Mouse (Mus musculus) spleen, adult 18-20 months (tissue): ENCODE measurements around the gene Ceacam19.
A peak's percentile ranks its signal among the peaks of the same experiment; 100 is the strongest.

Source experiments
- DNase-seq, 2 experiments: peaks; one replicate each; pipeline ENCODE4 v3.0.0; 2022; ENCODE audit warnings: mixed read lengths in 2 of 2

Gene Ceacam19

DNA sequence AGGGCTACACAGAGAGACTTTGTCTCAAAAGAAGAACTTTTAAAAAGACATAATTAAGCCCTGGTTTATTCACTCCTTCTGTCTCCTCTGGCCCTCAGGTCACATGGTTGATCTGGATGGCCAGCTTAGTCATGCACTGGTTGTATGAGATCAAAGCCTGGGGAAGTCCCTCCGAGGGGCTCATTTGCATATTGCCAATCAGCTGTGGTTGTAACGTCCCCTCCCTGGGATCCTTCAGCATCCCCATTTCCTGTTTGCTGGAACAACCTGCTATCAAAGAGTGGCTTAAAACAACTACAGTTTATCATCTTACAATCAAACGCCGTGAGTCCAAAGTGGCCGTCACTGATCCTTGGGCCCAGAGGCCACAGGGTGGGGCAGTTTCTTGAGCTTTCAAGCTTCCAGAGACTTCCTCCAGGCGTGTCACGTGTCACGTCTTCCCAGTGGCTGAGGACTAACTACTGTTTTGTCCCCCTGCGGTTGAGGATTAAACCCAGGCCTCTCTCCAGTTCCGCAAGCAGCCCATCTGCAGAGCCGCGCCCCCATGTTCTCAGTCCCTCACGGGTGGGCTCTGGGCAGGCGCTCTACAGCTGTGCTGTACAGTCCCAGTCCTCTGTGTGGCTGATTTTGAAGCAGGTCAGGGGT lies 10.9 kb downstream of the Ceacam19 start:
- peak; percentile 59 to 60 for DNase-seq

DNA sequence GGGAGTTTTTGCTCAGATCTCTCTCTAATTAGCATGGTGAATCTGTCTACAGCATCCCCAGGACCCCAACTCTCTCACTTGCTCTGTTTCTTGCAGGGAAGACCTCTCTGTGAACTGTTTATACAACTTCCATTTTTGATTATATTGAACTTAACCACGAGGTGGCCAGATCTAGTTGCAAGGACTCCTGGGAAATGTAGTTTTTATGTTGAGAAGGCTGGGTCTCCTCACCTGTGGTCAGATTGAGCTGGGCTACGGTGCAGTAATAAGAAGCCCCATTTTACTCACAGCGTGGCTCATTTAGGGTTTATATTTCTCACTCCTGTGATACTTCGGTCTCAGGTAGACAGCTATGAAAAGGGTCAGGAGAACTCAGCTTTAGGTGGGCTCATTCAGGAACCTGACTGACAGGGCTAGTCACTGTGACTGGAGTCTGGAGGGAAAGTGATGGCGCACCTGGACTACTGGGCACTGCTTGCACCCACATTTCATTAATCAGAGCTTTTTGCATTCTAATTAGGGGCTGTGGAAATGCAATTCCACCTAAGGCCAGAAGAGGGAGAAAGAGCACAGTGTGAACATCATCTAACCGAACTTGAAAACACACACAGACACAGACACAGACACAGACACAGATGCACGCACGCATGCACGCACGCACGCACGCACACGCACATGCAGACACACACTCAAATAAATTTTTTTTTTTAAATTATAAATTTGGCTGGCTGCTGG lies 11.7 kb downstream of the Ceacam19 start:
- DNase-seq = peak in 1 of 2 experiments; percentile 49

DNA sequence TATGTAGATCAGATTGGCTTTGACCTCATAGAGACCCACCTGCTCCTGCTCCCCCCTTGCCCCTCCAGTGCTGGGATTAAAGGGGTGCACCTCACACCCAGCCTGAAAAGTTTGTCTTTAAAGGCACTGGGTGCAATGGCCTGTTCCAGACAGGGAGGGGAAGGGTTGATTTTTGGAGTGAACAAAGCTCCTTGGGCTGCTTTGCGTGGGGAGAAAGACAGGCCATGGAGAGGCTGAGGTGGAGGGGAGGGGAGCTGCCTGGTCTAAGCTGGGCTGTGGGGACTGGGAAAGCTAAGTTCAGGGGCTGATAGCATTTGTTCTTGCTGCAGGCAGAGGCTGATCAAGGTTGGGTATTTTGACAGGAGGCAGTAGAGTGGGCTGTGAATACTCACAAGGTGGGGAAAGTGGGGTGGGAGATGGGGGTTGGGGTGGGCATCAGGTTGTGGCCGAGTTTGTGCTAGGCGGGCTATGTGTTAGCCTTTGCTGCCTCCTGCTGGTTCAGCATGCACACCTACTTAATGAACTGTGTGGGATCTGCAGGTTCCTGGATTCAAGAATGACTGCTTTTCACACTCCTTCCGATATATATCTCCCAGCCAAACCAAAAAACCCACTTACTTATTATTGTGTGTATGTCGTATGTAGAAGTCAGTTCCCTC lies 15.7 kb downstream of the Ceacam19 start:
- peak; percentile 40 to 71 for DNase-seq

DNA sequence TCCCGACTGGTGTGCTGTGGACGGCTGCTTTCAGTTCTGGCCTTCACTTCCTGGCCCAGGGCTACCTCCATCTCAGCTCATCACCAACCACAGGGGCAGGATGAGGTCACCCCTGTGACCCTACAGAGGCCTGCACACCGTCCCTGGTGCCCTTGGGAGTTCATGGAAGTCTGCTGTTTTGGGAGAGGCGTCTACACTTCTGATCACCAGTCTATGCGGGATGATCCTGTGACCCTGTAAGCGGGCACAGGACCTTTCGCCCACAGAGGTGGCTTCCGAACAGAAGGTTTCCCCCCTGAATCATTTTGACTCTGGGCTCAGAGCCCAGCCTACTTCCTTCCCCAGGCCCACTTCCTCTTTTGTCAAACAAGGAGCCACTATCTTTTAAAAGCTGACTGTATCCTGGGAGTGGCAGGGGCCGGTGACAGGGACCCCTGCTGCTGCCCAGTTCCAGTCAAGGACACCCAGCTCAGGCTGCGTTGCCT lies 16.6 kb downstream of the Ceacam19 start:
- peak; percentile 62 to 65 for DNase-seq

DNA sequence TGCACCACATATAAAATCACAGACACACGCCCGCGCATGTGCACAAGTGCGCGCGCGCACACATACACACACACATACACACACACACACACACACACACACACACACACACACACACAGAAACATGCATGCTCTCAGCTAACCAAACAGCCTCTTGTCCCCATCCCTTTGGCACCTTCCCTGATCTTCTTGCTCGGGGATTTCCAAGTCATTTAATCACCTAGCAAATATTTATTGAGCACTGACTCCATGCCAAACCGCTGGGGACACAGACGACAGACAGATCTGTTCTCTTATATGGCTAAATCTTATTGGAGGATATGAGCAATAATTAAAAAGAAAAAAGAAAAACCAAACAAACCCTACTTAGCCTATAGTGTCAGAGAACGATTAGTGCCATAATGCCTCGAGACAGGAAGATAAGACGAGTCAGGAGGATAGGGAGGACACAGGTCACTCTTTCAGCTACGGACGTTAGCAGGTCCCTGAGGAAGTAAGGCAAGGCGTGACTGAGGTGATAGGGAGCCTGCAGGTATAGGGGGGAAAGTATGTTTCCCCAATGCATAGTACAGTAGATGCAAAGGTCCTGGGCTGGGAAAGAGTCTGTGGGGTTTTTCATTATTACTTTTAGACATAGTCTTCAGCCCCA lies 19.9 kb downstream of the Ceacam19 start:
- no peak for DNase-seq

DNA sequence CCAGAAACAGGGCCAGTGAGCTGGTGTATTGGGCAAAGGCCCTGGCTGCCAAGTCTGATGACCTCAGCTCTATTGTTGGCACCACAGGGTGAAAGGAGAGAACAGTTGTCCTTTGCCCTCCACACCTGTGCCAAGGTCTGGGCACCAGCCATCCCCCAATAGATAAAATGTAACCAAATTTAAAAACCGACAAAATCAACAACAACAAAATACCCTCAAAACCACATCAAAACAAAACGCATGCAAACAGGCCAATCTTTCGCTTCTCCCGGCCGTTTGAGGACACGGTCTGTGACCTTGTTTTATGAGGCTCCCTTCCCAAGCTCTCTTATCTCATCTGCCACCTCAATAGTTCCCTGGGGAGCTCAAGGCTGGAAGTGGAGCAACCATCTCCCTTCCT lies 21.3 kb downstream of the Ceacam19 start:
- DNase-seq = no peak

DNA sequence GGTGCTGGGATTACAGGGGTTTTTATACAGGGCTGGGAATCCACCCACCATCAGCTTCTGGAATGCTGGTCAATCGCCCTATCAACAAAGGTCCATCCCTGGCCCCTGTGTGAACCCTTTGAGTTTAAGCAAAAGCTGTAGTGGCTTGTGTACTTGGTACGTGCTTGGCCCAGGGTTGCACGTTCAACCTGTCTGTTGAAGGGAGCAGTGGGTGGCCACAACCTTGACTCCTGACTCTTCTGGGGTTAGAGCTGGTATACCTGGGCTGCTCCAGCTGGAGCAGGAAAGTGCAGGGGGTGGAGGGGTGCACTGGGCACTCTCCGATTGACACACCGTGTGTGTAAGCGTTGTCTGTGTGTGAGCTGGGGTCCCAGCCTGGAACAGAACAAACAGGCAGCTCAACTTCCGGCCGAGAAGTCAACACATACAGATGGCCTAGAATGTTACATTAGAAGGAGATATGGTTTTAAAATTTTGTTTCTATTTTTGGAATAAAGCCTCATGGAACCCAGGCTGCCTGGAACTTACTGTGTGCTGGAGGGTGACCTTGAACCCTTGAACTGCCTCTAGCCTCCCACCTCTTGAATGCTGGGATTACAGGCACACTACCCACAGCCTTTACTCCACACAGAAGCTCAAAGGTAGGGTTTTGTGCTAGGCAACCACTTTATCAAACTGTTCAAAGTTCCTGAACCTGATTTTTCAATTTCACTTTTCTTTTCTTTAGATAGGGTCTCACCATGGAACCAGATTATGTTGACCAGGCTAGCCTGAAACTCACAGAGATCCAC lies 22.3 kb downstream of the Ceacam19 start:
- DNase-seq = no peak

DNA sequence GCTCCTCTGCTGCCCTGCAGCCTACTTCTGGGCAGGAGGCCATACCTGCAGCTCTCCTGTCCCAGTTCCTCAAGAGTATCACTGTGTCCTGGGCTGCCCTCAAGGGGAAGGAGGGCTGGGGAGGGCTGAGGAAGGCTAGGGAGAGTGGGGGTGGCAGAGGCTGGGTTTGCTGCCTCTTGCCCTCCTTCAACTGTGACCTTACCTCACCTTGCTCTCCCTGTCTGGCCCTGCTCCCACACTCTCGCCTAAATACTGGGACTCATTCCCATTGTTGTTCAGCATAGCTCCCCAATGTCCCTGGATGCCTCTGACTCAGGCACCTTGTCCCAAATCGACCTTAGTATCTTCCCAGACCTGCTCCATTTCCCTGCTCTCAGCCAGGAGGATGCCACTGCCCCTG lies 23.5 kb downstream of the Ceacam19 start:
- no peak for DNase-seq

DNA sequence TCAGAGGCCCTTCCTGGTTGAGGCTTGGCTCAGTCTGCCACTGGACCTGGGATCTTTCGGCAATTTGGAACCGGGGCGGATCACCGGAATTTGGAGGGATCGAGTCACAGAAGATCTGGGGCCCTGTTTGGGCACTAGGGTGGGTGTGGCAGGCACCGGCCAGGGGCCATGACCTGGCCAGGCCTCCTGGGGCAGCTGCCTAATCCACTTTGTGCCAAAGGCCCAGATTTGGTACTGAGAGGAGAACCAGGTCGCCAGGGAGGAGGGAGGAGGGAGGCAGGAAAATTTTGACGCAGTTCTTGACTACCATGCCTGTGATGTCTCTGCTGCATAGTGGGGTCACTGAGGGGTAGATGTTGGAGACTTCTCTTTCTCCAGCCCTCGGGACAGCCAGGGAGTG lies 26.6 kb downstream of the Ceacam19 start, which contains the start of gene Ceacam16:
TSS of gene Ceacam16 (minus strand) at position 101 of the 400 bp plus-strand sequence.
- DNase-seq = no peak

DNA sequence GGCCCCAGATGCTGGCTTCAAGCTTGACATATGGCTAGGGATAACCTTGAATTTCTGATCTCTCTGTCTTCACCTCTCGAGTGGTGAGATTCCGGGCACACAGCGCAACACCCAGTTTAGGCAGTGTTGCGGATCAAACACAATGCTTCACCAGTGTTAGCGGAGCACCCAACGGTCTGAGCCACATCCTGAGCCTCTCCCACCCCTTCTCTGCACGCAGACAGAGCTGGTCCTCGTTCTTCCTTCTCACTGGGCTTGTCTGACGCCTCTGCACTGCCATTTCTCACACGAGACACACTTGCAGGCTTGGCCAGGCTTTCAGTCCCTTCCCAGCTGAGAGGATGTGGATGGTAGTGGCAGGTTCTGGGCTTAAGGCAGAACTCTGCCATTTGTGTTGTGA lies 28.0 kb downstream of the Ceacam19 start:
- DNase-seq = no peak

DNA sequence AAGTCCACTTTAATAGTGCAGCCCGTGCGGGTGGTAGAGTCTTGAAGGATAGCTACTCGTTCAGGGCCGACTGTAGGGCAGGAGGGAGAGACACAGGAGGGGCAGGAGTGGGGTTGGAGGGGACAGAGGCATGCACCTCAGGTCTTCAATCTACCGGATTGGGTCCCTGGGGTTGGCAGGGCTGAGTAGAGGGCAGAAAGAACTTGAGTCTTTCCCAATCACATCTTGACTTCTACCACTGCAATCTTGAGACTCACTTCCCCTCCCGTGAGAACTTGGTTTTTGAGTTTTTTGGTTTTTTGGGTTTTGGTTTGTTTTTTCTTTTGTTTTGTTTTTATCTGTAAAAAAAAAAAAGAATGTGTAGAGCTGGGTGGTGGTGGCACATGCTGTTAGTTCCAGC lies 31.5 kb downstream of the Ceacam19 start:
- DNase-seq = no peak

DNA sequence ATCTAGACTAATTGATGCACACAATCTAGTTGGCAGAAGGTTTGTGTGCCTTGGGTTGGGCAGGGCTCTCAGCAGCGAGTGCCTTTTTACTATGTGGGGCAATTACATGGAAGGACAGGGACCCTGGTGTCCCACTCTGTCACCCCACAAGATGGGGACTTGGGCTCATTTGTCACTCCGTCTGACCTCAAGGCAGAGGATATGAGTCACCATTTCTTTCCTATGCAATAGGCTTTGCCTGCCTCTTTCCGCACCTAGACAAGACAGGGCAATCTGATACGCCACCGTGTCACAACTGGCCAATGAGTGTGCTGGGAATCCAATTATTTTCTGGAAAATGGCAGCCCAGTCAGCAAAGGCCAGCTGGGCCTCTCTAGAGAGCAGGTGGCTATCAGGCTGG lies 32.1 kb downstream of the Ceacam19 start:
- DNase-seq = no peak

DNA sequence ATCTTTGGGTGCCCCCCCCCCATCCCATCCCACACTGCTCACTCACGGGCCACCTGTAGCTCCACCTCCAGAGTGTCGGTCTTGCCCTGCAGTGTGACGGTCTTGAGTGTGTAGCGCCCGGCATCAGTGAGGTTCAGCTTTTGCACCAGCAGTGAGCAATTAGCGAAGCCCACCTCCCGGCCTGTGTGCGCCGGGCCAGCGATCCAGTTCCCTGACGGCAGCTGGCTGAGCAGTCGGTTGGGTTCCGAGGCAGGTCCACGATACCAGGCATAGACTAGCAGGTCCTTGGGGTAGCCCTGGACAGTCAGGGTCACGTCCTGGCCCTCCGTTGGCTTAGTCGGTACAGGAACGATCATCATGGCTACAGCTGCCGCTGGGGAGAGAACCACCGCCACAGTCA lies 34.2 kb downstream of the Ceacam19 start:
- no peak for DNase-seq

DNA sequence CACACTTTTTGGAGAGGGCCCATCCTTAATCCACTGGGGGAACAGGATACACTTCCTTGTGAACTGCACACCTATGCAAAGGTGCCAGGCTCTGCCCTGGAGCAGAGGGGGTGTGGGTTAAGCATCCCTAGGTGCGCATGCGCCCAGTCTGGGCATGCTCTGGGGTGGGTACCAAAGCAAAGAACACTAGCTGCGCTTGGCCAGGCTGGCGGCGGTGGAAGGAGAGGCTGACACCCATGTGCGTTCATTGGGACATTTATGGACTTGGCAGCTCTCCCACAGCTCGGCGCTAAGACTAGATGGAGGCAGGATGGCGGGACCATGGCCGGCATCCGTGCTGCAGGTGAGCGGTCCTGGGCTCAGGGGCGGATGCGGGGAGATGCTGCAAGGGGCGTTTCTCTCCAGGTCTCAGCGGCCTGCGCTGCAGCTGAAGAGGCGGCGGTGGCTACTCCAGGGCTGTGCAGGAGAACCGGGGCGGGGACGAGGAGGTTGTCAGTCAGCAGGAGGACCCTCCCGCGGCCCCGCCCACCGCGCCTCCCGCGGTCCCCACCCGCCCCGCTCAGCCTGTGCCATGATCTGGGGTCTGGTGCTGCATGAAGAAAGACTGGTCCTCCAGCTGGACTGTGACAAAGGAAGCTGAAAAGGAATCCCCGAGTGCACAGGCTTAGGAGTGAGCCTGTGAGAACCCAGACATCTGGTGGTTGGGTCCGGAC lies 35.8 kb downstream of the Ceacam19 start, which contains the start of gene Gm19345:
TSS of gene Gm19345 (plus strand) at position 146 of the 713 bp plus-strand sequence.
- DNase-seq = no peak

DNA sequence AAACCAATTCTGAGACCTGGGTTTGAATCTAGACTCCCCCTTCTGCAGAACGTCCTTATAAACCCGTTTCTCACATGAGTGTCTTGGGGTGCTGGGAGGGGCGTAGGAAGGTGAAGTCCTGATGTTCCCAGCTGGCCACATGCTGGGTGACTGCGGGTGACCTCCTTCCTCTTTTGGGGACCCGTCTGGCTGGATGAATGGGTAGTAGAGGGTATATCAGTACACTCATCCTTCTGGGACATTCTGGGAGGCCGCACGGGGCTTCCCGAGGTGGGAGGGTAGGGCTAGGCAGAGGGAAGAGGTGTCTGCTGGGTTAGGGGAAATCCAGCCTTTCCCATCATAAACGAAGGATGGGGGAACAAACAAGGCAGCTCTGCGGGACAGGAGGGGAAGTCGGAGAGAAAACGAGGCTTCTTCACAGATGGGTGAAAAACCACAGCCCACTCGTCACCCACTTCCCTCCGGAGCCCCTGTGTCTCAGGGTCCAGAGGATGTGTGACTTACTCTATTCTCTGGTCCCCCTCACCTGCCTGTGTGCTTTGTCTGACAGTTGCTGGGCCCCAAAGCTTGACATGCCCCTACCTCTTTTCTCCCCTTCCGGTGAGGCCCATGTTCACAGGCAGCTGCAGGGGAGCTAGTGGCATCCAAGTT lies 43.1 kb downstream of the Ceacam19 start:
- DNase-seq = peak; percentile 52 to 55

DNA sequence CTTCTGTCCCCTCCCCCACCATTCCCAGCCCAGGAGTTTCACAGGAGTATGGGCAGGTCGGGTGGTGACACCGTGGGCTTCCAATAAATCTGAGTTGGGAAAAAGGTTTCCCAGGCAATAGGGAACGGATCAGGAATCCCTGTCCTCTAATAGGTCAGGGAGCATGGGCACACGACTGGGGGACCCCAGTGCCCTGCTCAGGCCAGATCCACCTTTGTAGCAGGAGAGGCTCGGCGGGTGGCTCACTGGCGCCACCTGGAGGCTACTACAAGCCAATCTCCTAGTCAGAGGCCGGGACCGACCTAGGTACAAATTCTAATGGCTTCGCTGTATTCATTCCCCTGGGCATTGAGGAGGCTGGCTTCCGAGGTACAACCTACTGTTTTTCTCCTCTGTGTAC lies 44.2 kb downstream of the Ceacam19 start:
- DNase-seq = peak; percentile 66 to 81

DNA sequence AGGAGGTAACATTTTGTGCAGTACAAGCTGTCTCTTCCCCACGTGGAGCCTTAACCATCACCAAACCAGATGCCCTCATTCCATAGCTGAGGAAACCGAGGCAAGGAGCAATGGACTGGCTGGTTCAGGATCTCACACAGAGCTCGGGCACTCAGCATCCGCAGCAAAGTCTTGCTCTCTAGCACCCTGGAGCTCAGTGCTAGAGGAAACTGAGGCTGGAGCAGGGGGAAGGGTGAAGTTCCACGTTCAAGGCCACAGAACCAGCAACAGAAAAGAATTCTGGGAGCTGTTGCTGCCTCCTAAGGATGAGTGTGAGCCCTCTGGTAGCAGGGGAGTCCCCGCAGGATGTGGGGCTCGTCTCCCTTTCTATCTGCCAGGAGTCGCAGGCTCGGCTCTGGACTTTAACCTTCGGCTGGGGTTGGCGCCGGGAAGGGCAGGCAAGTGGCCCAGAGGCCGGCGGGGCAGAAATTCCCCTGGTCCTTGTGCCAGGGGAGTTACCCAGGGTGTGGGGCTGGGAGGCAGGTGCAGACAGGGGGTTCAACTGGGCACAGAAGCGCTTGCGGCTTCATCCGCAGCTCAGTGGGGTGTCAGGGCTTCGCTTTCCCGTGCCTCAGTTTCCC lies 44.8 kb downstream of the Ceacam19 start:
- DNase-seq = no peak

DNA sequence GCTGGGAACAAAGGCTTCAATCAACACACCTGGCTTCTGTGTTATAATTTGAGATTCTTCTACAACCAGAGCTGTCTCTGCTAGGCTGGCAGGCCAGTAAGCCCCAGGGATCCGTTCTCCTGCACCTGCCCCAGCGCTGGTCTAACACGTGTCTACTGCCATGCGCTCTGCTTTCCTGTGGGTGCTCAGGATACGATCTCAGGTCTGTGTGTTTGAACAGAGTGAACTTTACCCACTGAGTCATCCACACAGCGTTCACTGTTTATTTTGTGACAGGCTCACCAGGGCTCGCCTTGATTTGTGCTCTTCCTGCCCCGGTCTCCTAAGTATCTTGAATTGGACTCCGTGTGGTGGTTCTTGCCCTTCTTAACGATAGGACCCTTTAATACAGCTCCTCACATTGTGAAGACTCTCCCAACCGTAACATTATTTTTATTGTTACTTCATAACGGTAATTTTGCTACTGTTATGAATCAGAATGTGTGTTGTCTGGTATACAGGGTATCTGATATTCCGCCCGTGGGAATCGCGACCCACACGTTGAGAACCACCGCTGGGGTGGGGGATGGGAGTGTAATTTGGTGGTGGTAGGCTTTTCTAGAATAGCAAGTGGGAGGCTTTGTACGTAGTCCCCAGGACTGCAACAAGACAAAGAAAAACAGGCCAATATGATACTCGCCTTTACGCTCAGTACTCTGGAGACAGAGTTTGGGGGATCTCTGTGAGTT lies 45.9 kb downstream of the Ceacam19 start:
- no peak for DNase-seq

DNA sequence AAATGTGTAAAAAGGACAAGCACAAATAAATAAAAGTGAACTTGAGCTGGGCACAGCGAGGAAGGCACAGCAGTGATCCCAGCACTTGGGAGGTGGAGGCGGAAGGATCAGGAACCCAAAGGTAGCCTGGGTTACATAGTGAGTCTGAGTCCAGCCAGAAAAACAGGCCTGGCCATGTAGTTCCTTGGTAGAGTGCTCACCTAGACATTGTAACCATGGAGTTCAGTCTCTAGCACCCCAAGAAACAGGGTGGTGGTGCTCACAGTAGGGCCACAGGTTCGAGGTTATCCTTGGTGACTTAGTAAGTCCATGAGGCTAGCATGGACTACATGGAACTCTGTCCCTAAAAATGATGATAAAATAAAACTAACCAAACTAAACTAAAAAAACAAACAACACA lies 46.8 kb downstream of the Ceacam19 start:
- DNase-seq = no peak

DNA sequence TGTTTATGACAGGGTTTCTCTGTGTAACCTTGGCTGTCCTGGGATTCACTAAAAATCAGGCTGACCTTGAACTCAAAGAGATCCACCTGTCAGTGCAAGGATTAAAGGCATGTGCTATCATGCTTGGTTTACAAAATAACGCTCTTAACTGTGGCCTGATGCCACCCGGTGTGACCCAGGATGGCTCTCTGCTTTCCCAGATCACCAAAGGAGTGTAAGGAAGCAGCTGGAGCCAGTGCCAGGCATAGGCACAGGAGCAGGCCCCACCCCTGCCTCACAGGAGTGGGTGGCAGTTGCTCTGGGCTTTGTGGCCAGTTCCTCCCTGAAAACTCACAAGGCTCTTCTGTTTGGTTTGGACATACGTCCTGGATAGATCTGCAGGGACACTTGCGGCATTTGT lies 47.4 kb downstream of the Ceacam19 start:
- DNase-seq = no peak
